Mouse (Mus musculus): ENCODE data around the gene Gm7951.
"Not testable (repeated sequence)": the region's sequence is repeated elsewhere in the genome, so short reads cannot be mapped to it uniquely, and the experiment has no call there.

GRCm38 (mm10) chr14:42134571-42134970 lies 17.4 kb upstream of the Gm7951 start:
- not testable (repeated sequence) for TF ChIP-seq CTCF, EP300 (IDR thresholded peaks at IDR 0.05; ENCODE audit: low read depth)
